Mouse (Mus musculus) lung, adult 2 months (tissue): ENCODE data around the gene Prr29.

Experiments
- CTCF ChIP-seq: fragments of 200-500 bp; IDR thresholded peaks from 2 replicates; pipeline ENCODE4 v1.5.1; 2011; ENCODE audit warnings: mild to moderate bottlenecking, low read length, control low read depth; ENCODE audit not compliant: insufficient read depth
- POLR2A ChIP-seq: fragments of 200-500 bp; IDR thresholded peaks from 2 replicates; pipeline ENCODE4 v1.6.1; 2011; ENCODE audit warnings: low read depth, mild to moderate bottlenecking, control low read depth, low read length, borderline replicate concordance; ENCODE audit errors: extremely low read depth

DNA sequence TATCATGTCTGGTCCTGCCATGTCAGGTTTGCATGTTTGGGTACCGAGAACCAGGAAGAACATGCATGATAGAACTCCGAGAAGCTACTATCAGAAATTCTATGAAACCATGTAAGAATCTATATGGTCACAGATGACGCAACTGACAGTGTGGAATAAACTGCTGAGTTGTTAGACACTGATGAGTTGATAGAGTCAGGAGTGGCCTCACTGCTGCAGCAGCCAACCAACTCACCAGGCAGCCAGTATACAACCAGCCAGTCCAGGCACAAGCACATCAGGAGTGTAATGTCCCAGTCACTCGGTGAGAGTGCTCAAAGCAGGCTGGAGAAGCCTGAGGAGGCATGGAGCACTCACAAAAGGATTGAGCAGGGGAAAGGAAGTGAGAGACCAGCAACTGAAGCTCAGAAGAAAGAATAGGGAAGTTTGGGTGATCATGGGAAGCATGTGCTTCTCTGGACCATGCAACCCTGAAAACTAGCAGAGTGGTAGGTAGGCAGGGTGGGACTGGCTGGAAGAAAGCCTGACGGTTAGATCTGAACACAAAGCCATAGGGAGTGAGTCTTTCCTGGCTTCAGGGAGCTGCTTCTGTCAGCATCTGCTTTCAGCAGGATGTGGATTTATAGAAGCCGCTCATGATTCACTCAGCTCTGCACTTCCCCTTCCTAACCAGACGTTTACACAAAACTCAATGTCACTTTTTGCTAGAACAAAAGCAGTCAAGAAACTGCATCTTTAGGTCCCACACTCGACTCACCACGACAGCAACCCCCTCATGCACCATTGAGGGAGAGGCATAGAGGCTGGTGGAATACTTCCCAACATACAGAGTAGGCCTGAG is 54.2 kb downstream of the Prr29 start:
- no peak for TF ChIP-seq POLR2A
- TF ChIP-seq CTCF = no peak
